Mouse (Mus musculus) heart, postnatal 0 days (tissue): ENCODE measurements around the gene Tectb.

Experiments
- CTCF ChIP-seq: IDR thresholded peaks from 2 replicates; pipeline ENCODE4 v1.5.1; 2016; ENCODE audit warnings: antibody characterized with exemption, control low read depth, low read depth
- EP300 ChIP-seq: IDR thresholded peaks from 2 replicates; pipeline ENCODE4 v1.6.1; 2016; ENCODE audit warnings: antibody characterized with exemption, low read depth

DNA sequence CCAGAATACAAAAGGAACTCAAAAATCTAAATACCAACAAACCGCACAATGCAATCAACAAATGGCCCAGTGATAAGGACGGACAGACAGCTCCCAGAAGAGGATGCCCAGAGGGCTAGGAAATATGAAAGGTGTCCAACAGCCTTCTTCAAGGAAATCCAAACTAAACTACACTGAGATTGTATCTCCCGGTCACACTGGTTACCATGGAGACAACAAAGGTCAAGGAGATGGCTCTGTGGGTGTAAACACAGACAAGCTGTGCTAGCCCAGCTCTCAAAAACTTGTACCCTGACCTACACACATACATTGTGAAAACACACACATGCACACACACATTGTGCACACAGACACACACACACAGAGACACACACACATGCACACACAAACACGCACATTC is 18.3 kb upstream of the Tectb start:
- TF ChIP-seq CTCF (no peak), EP300 (no peak)
